Mouse (Mus musculus) thymus, adult 2 months (tissue): ENCODE measurements around the gene Chmp6.

ENCODE experiments used
- CTCF ChIP-seq: fragments of 200-500 bp; IDR thresholded peaks from 2 replicates; pipeline ENCODE4 v1.5.1; 2012; ENCODE audit warnings: mild to moderate bottlenecking, control low read depth, low read length, moderate library complexity, borderline replicate concordance; ENCODE audit not compliant: control insufficient read depth, poor library complexity, insufficient read depth; ENCODE audit errors: extremely low read depth
- POLR2A ChIP-seq: fragments of 200-500 bp; IDR thresholded peaks from 2 replicates; pipeline ENCODE4 v1.6.1; 2012; ENCODE audit warnings: mild to moderate bottlenecking, low read length, control low read depth, moderate library complexity; ENCODE audit not compliant: control insufficient read depth, poor library complexity, insufficient read depth; ENCODE audit errors: extremely low read depth

DNA sequence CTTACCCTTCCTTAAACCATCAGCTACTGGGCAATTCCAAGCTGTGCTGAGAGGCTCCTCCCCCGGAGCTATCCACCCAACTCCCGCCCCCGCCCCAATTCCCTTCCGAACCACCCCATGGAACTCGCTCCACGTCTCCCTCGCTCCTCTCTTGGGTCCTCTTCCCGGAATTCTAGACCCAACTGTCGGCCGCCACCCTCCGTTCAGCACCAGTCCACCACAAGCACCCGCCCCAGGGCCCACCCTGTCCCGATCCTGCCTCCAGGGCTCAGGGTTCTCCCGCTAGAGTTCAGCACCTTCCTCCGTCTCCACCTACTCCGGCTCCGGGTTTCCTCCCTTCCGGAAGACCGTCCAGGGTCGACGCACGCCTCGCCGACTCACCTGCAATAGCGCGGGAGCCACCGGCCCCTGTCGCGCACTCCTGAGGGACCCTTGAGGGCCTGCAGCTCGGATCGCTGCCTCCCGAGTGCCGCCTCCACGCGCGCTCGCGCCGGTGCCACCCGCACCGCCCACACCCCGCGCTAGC is 29.0 kb downstream of the Chmp6 start:
- no peak for TF ChIP-seq POLR2A
- no peak for TF ChIP-seq CTCF
